Mouse (Mus musculus) liver, embryonic 14.5 days (tissue): ENCODE measurements at regions not wholly inside any gene's neighbourhood (a gene's known extent, or its start where the extent isn't known, plus 50 kb on each side); places are given as distances from the start of the nearest gene placed in this dataset.

Experiments
- CTCF ChIP-seq: IDR thresholded peaks from 2 replicates; pipeline ENCODE4 v1.5.1; 2016; ENCODE audit warnings: antibody characterized with exemption, low read depth, control low read depth
- EP300 ChIP-seq: IDR thresholded peaks from 2 replicates; pipeline ENCODE4 v1.6.1; 2016; ENCODE audit warnings: antibody characterized with exemption, low read depth

DNA sequence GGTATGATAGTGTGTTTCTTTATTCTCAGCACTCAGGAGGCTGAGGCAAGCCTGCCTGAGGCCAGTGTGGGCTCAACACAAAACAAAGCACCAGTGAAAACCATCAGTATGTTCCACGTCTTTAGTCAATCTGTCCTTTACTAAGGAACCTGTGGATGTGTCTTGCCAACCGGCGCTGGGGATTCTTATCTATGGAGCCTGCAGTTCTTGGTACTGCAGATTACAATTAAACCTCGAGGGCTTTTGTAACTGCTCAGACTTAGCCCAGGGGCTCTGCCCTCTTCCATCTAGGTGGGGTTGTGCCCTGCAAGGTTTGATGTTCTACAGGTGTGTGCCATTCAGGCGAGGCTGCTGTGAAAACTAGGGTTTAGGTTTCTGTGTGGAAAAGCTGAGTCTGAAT, 145.1 kb upstream of the Opcml start:
- no peak for TF ChIP-seq EP300
- no peak for TF ChIP-seq CTCF
